Comparison of ENCODE assay signal across 26 mouse cellular contexts in the genomic region with DNA sequence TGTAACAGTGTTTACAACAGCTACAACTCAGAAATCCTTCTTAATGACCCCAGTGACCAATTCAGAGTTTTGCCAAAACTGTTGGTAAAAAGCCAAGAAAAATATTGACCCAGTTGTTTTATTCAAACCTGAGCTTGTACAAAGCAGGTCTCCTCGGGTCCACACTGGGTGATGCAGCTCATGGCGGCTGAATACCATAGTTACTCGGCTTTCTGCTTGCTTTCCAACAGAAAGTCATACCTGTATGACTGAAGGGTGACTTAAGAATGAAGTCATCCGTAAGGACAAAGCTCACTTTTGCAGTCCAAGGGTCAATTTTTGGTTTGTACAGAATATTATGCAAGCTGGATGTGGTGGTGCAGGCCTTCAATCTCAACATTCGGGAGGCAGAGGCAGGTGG. TPM values are rescaled to one million over a fixed set of nuclear protein-coding genes. Genes with fewer than 3 reads are reported as not detected.
"Had no signal": no experiment of that assay in that cellular context is flagged by ENCODE, and none has a peak within 500 bp of the region (broad histone marks: within the 10 kb centered on the region; RNA-seq: fewer than 3 reads in every experiment).

No protein-coding gene starts in this region.

- H3K9me3 ChIP-seq: heart, embryonic 13.5 days; heart, embryonic 15.5 days; hindbrain, embryonic 13.5 days; hindbrain, embryonic 15.5 days; limb, embryonic 15.5 days; liver, embryonic 13.5 days; liver, embryonic 15.5 days had no signal

- H3K4me3 ChIP-seq: heart, adult 2 months; heart, embryonic 13.5 days; heart, embryonic 15.5 days; hindbrain, embryonic 13.5 days; hindbrain, embryonic 15.5 days; limb, embryonic 13.5 days; limb, embryonic 15.5 days; liver, embryonic 13.5 days; liver, embryonic 15.5 days had no signal

- H3K36me3 ChIP-seq: heart, embryonic 13.5 days; heart, embryonic 15.5 days; limb, embryonic 13.5 days; limb, embryonic 15.5 days; liver, embryonic 13.5 days; liver, embryonic 15.5 days had no signal

- H3K4me1 ChIP-seq: heart, embryonic 13.5 days; heart, embryonic 15.5 days; hindbrain, embryonic 13.5 days; hindbrain, embryonic 15.5 days; limb, embryonic 13.5 days; limb, embryonic 15.5 days; liver, embryonic 13.5 days; liver, embryonic 15.5 days had no signal

- H3K4me2 ChIP-seq: heart, embryonic 11.5 days; heart, embryonic 13.5 days; heart, embryonic 15.5 days; hindbrain, embryonic 13.5 days; hindbrain, embryonic 15.5 days; limb, embryonic 13.5 days; limb, embryonic 15.5 days; liver, embryonic 13.5 days; liver, embryonic 15.5 days had no signal

- H3K27me3 ChIP-seq: hindbrain, embryonic 13.5 days; hindbrain, embryonic 15.5 days; limb, embryonic 15.5 days had no signal

- ATAC-seq: hindbrain, postnatal 0 days; intestine, embryonic 16.5 days had no signal

- DNase-seq: gastrocnemius, postnatal 14 days; gastrocnemius, postnatal 36 days; heart, adult 11 months; heart, adult 2 months; heart, postnatal 14 days; heart, postnatal 36 days; kidney, adult 11 months; kidney, adult 2 months; kidney, postnatal 14 days; kidney, postnatal 36 days; layer of hippocampus, adult 9-11 months; layer of hippocampus, postnatal 36 days; left cerebral cortex, postnatal 4 days; liver, embryonic 13.5 days had no signal

- H3K9ac ChIP-seq: heart, embryonic 13.5 days; heart, embryonic 15.5 days; hindbrain, embryonic 13.5 days; hindbrain, embryonic 15.5 days; limb, embryonic 13.5 days; limb, embryonic 15.5 days; liver, embryonic 13.5 days; liver, embryonic 15.5 days had no signal

- H3K27ac ChIP-seq: heart, adult 2 months; heart, embryonic 13.5 days; heart, embryonic 15.5 days; hindbrain, embryonic 13.5 days; hindbrain, embryonic 15.5 days; hindbrain, postnatal 0 days; limb, embryonic 13.5 days; limb, embryonic 15.5 days; liver, embryonic 13.5 days; liver, embryonic 15.5 days had no signal

RNA-seq across cellular contexts. Expression of a gene that starts 12.0 kb away (rescaled TPM):
- polyA plus RNA-seq: heart, postnatal 0 days had no signal

RNA-seq across cellular contexts. Expression of a gene that starts 19.1 kb away (rescaled TPM):
- polyA plus RNA-seq: hindbrain, embryonic 11.5 days; hindbrain, embryonic 13.5 days had no signal
